Mouse (Mus musculus) cerebellum, adult 2 months (tissue): Measurements from ENCODE around the gene Bicc1.

Experiments used
- CTCF ChIP-seq: fragments of 200-500 bp; IDR thresholded peaks from 2 replicates; pipeline ENCODE4 v1.5.1; 2011; ENCODE audit warnings: low read depth, mild to moderate bottlenecking, control low read depth, low read length, moderate library complexity, borderline replicate concordance; ENCODE audit not compliant: insufficient read depth
- POLR2A ChIP-seq: fragments of 200-500 bp; IDR thresholded peaks from 2 replicates; pipeline ENCODE4 v1.6.1; 2011; ENCODE audit warnings: low read length, control low read depth, borderline replicate concordance; ENCODE audit not compliant: insufficient read depth

DNA sequence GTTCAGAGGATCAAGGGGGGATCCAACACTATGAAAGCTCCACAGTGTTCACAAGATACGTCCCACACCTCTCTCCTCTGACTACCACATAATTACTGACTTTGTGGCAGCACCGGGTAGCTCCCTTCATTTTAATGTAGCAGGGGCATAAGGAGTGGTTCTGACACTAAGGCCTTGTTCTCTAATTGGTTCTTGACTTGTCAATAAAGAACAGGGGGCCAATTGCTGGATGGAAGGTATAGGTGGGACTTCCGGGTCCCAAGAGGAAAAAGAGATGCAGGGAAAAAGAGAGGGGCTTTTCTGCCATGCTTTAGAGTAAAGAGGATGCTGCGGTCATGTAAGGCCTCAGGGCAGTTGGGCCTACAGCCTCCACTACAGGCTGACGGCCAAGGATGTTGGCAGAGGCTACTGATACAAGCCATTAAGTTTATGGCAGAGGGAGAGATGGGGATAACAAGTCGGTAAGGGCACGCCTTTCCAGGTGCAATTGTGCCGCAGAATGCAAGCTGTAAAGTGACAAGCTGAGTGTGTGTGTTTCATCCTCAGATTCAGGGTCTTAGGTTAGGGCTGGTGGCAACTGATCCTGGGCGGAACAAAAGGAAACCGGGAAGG lies 108.7 kb downstream of the Bicc1 start:
- TF ChIP-seq CTCF, result no peak
- no peak for TF ChIP-seq POLR2A
